Mouse (Mus musculus) bone marrow, adult 2 months (tissue): Measurements from ENCODE around the gene Il34.

Source experiments
- CTCF ChIP-seq: fragments of 200-500 bp; IDR thresholded peaks from 2 replicates; pipeline ENCODE4 v1.5.1; 2011; ENCODE audit warnings: low read length, control low read depth; ENCODE audit not compliant: control insufficient read depth, insufficient read depth
- POLR2A ChIP-seq: fragments of 200-500 bp; IDR thresholded peaks from 2 replicates; pipeline ENCODE4 v1.6.1; 2011; ENCODE audit warnings: low read depth, mild to moderate bottlenecking, control low read depth, low read length, borderline replicate concordance; ENCODE audit not compliant: control insufficient read depth

- TF ChIP-seq CTCF (no peak), POLR2A (no peak)
Measured at GRCm38 (mm10) chr8:110789571-110789970, 16.2 kb downstream of the Il34 start.
